Mouse (Mus musculus): ENCODE measurements at regions not wholly inside any gene's neighbourhood (a gene's known extent, or its start where the extent isn't known, plus 50 kb on each side); places are given as distances from the start of the nearest gene placed in this dataset.

GRCm38 (mm10) chrX:70606349-70606748, 129.4 kb upstream of the Tmem185a start:
- in situ Hi-C loops (cut with MboI; ENCODE audit: low pct_unique_long_range_greater_than_20kb in 1 of 2, low sequenced_read_pairs in 2 of 2, unreplicated experiment in 1 of 2), result no loop called here

- in situ Hi-C loops (cut with MboI; ENCODE audit: low pct_unique_long_range_greater_than_20kb in 1 of 2, low sequenced_read_pairs in 2 of 2, unreplicated experiment in 1 of 2), result loop anchor here in 1 of 2 experiments (25.0 kb wide), 1 partner anchor 130 kb away; no protein-coding TSS in a partner anchor
These were observed 105.4 kb upstream of the Tmem185a start for GRCm38 (mm10) chrX:70582344-70582743.

DNA sequence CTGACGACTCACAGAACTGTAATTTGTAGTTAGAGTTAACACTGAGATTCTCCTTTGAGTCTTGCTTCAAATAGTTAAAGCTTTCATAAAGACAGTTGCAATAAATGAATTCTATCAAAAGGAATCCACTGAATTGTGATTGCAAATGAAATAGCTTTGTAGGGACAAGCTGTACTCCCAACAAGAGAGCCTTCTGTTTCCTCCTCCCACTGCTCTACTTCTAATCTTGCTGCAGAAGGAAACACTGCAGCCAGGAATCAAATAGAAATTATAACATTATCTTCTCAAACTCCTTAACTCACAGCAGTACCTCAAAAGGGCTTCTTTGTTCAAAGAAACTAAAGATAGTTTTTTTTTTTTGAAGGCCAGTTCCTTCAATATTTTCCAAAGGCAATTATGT, 103.2 kb upstream of the Tmem185a start:
- in situ Hi-C loops (cut with MboI; ENCODE audit: low pct_unique_long_range_greater_than_20kb in 1 of 2, low sequenced_read_pairs in 2 of 2, unreplicated experiment in 1 of 2), result loop anchor here in 1 of 2 experiments (25.0 kb wide), 1 partner anchor 132 kb away; no protein-coding TSS in a partner anchor

- in situ Hi-C loops (cut with MboI; ENCODE audit: low pct_unique_long_range_greater_than_20kb in 1 of 2, low sequenced_read_pairs in 2 of 2, unreplicated experiment in 1 of 2), result loop anchor here in 1 of 2 experiments (25.0 kb wide), 1 partner anchor 212 kb away; the partner anchor contains the start of gene Ids
These were observed 97.3 kb upstream of the Tmem185a start for GRCm38 (mm10) chrX:70574243-70574642.

DNA sequence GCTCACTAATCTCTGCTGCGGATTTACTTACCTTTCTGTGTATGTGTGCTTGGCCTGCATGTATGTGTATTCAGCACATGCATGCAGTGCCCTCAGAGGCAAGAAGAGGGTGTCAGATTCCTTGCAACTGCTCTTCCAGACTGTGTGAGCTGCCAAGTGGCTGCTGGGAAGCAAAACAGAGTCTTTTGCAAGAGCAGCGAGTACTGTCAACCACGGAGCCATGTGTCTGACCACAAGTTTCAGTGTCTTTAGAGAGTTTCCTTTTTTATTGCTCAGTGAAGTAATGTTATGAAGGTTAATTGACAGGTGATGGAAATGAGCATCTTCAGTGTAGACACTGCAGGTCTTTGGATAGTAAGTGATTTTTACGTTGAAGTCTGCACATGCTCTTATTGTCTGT, 93.6 kb upstream of the Tmem185a start:
- in situ Hi-C loops (cut with MboI; ENCODE audit: low pct_unique_long_range_greater_than_20kb in 1 of 2, low sequenced_read_pairs in 2 of 2, unreplicated experiment in 1 of 2), result loop anchor here in 1 of 2 experiments (25.0 kb wide), 1 partner anchor 208 kb away; the partner anchor contains the start of gene Ids

DNA sequence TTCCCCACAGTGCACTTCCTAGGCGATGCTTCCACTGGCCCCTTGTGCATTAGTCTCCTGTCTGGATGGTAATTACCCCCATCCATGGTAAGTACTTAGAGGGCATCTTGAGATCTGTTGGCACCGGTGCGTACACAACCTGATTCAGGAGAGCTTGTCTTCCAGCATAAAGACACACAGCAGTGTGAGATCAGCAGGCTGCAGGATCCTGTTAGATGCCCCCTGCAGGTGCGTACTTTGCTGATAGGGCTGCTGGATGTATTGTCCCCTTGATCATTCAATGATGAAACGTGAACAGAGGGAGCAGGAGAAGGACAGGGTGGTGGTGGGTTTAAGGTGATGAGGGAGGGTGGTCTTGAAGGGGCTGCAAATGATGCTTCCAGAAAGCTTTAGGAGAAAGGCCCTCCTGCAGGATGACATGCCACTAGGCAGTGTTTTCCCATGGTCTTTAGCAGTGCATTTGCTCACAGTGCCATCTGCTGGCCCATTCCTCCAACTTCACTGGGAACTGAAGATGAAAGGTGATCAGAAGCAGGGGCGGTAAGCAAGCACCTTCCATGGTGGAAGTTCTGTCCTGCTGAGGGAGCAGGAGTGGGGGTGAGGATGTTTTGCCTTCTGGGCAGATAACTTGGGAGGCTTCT, 92.5 kb upstream of the Tmem185a start:
- in situ Hi-C loops (cut with MboI; ENCODE audit: low pct_unique_long_range_greater_than_20kb in 1 of 2, low sequenced_read_pairs in 2 of 2, unreplicated experiment in 1 of 2), result loop anchor here in 1 of 2 experiments (25.0 kb wide), 1 partner anchor 207 kb away; the partner anchor contains the start of gene Ids

Measured in mouse embryonic stem cell (cell line).